Mouse (Mus musculus) olfactory bulb, adult 2 months (tissue): ENCODE measurements around the gene Fmo5.

Source experiments
- CTCF ChIP-seq: fragments of 200-500 bp; IDR thresholded peaks from 2 replicates; pipeline ENCODE4 v1.5.1; 2012; ENCODE audit warnings: low read depth, mild to moderate bottlenecking, low read length, moderate library complexity; ENCODE audit not compliant: insufficient read depth
- POLR2A ChIP-seq: fragments of 200-500 bp; IDR thresholded peaks from 2 replicates; pipeline ENCODE4 v1.6.1; 2012; ENCODE audit warnings: mild to moderate bottlenecking, low read depth, low read length, moderate library complexity; ENCODE audit not compliant: insufficient read depth

- no peak for TF ChIP-seq POLR2A
- TF ChIP-seq CTCF: no peak
Measured at GRCm38 (mm10) chr3:97649469-97649868, 20.9 kb downstream of the Fmo5 start.
